Mouse (Mus musculus) testis, adult 2 months (tissue): ENCODE measurements around the gene Glod4. TPM values are rescaled to one million over a fixed set of nuclear protein-coding genes. Genes with fewer than 3 reads are reported as not detected.

Source experiments
- H3K27ac ChIP-seq: fragments of 200-500 bp; 2 replicates; pipeline ENCODE4 v1.5.1; 2012; ENCODE audit warnings: low read depth, low read length; ENCODE audit not compliant: control insufficient read depth, insufficient read depth
- H3K27me3 ChIP-seq: fragments of 200-500 bp; 2 replicates; pipeline ENCODE4 v1.6.1; 2012; ENCODE audit warnings: mild to moderate bottlenecking, low read length, moderate library complexity; ENCODE audit not compliant: control insufficient read depth, insufficient read depth
- H3K36me3 ChIP-seq: fragments of 200-500 bp; 2 replicates; pipeline ENCODE4 v1.6.1; 2012; ENCODE audit warnings: mild to moderate bottlenecking, low read length; ENCODE audit not compliant: control insufficient read depth, insufficient read depth
- H3K4me1 ChIP-seq: fragments of 200-500 bp; 2 replicates; pipeline ENCODE4 v1.6.1; 2012; ENCODE audit warnings: low read length; ENCODE audit not compliant: control insufficient read depth, insufficient read depth
- H3K4me3 ChIP-seq: fragments of 200-500 bp; 2 replicates; pipeline ENCODE4 v1.5.1; 2012; ENCODE audit warnings: low read depth, mild to moderate bottlenecking, low read length, moderate library complexity, mixed read lengths; ENCODE audit not compliant: control insufficient read depth
- CTCF ChIP-seq: fragments of 200-500 bp; IDR thresholded peaks from 2 replicates; pipeline ENCODE4 v1.5.1; 2012; ENCODE audit warnings: low read depth, mild to moderate bottlenecking, inconsistent platforms, low read length, moderate library complexity; ENCODE audit not compliant: control insufficient read depth, insufficient read depth, insufficient replicate concordance
- POLR2A ChIP-seq: fragments of 200-500 bp; IDR thresholded peaks from 2 replicates; pipeline ENCODE4 v1.6.1; 2012; ENCODE audit warnings: low read depth, mild to moderate bottlenecking, inconsistent platforms, low read length, moderate library complexity; ENCODE audit not compliant: control insufficient read depth
- polyA plus RNA-seq: library from polyadenylated mRNA; depleted of rRNA; stranded (reverse); fragments of >200 nt; gene quantifications from 2 replicates; pipeline ENCODE4 v1.2.3, GENCODE M21; 2012

The Glod4 gene
- polyA plus RNA-seq, 1 experiment = 9.4 TPM

DNA sequence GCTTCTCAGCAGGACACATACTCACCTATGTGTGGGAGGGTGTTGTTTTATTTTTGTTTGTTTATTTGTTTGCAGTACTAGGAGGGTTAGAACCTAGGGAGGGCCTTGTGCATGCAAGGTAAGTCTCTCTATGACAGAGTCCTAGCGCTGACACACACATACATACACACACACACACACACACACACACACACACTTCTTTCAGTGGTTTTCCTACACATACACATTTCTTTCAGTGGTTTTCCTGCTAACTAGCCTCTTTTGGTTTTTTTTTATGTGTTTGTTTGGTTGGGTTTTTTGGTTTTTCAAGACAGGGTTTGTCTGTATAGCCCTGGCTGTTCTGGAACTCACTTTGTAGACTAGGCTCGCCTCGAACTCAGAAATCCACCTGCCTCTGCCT lies 133.1 kb downstream of the Glod4 start:
- no peak for TF ChIP-seq POLR2A
- no peak for TF ChIP-seq CTCF
- Histone ChIP-seq H3K27ac (no peak overlapping the region), H3K27me3 (no peaks in the 10 kb centered on the region), H3K36me3 (no peaks in the 10 kb centered on the region), H3K4me1 (no peaks in the 10 kb centered on the region), H3K4me3 (no peak overlapping the region)

DNA sequence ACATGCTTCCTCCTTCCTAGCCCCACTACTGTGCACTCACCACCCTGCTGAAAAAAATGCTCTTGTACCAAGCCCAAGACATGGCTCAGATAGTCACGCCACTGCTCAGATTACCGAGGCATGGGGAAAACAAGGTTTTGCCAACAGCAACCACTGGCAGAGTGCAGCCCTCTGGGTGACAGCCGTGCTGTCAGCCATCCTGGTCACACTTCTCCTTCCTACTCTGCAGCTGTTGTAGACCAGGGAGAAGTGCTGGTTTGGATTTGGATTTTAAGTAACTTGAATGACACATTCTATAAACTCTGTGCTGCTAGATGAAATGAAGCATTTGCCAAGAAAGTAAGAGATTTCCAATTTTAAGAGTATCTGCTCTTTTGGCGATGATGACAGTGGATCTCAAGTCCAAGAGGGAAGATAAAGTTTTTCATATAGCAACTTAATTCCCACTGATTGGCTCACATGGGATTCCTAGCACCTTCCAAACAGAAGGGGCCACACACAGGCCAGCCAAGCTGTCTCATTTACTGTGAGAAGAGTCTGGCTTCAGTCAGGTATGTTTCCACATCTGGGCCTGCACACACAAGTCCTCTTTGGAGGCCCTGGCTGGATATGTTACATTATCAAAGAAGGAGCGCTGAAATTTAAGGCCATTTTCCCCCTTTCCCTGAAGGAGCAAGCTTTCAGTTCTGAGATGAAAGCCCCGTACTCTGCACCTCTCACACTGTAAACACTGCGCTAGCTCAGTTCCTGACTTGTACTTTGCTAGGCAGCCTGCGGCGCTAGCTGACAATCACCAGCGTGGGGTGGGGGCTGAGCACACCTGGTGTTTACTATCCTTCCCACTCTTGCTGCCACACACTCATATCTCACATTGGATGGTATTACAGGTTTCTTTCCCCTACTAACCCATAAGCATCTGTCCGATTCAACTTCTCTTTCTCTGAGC lies 136.7 kb downstream of the Glod4 start:
- Histone ChIP-seq H3K4me3 (no peak overlapping the region), H3K36me3 (no peaks in the 10 kb centered on the region), H3K27ac (no peak overlapping the region), H3K4me1 (no peaks in the 10 kb centered on the region), H3K27me3 (no peaks in the 10 kb centered on the region)
- TF ChIP-seq POLR2A = no peak
- no peak for TF ChIP-seq CTCF

DNA sequence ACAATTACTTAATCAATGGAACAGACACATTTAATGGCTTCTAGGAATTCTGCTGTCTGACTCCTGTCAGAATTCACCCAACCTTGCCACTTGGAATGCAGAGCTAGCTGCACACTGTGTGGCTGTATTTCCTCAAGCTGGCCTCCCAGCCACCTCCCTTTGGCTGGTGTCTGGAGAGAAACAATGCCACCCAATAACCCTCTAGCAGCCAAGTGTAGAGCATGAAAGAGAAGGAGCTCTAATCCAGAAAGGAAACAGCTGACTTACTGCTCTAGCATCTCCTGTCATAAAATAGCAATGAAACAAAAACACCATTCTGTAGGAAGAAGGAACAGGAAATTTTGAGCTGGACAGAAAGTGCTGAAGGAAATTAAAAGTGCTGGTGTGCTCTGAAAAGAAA lies 142.4 kb downstream of the Glod4 start:
- no peak overlapping the region for H3K27ac ChIP-seq
- no peaks in the 10 kb centered on the region for H3K36me3 ChIP-seq
- TF ChIP-seq CTCF = no peak
- no peak for TF ChIP-seq POLR2A
- no peak overlapping the region for H3K4me3 ChIP-seq
- H3K4me1 ChIP-seq = no peaks in the 10 kb centered on the region
- H3K27me3 ChIP-seq = no peaks in the 10 kb centered on the region

DNA sequence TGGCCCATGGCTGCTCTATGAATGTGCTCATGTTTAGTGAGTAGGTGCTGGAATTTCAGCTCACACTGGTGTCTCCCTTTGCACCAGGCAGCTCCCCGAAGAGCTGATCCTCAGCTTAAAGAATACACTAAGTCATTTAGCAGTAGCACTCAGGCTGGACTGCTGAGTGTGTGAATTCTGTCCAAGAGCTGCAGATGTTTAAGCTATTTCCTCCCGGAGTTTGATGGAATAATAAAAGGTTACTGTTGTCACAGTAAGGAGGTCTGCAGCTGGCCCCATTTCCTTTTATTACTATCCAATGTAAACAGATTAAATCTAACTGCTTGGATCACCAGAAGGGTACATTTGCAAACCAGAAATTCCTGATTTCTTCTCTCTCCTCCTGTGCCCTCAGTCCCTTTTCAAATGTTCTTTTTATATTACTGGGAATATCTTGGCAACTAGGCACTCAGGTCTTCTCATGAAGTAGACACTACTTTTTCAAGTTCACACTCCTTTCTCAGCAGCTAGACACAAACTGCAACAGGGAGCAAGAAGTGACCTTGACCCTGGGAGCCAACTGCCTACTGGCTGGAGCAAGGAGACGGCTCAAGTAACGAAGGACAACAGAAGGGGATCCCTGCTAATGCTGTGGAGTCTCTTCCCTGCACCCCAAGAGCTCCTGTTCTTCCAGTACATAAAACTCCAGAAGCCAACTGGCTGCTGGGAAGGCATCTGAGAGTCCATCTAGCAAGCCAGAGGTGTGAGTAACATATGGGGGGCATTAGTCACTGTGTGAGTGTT lies 144.1 kb downstream of the Glod4 start:
- no peak overlapping the region for H3K4me3 ChIP-seq
- no peaks in the 10 kb centered on the region for H3K36me3 ChIP-seq
- TF ChIP-seq POLR2A (no peak), CTCF (no peak)
- no peaks in the 10 kb centered on the region for H3K27me3 ChIP-seq
- no peak overlapping the region for H3K27ac ChIP-seq
- no peaks in the 10 kb centered on the region for H3K4me1 ChIP-seq

DNA sequence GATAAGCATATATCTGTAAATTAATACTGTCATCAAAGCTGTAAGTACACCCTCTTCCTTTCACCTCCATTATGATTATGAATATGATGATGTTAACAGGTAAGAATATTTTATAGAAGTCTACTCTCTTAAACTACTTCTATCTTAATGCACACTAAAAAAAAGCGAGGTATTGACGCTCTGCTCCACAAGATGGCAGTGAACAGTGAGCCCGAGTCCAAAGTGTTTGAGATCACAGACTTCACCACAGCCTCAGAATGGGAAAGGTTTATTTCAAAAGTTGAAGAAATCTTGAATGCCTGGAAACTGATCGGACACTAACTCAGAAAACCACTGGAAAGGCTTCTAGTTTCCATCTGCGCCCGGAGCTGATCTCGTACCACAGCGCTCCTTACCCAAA lies 149.9 kb downstream of the Glod4 start:
- no peak overlapping the region for H3K27ac ChIP-seq
- H3K27me3 ChIP-seq = no peaks in the 10 kb centered on the region
- H3K4me1 ChIP-seq = no peaks in the 10 kb centered on the region
- H3K36me3 ChIP-seq = no peaks in the 10 kb centered on the region
- no peak overlapping the region for H3K4me3 ChIP-seq
- TF ChIP-seq POLR2A (no peak), CTCF (no peak)

DNA sequence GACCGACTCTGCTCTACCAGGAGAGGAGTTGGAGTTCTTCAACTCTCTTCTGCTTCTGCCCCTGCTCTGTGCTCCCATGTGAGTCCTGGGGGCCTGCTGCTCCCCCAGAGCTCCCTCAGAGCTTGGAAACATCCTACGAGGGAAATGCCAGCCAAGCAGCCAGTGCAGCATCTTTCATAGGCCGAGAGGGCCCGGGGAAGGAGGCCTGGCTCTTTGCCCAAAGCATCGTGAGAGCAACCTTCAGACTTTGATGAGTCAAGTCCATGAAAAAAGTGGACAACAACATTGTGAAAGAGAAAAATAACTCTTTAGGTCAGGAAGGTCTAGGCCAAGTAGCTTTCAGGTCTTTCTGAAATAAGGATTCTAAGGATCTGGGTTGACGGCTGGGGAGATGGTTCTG lies 153.7 kb downstream of the Glod4 start:
- H3K4me1 ChIP-seq = no peaks in the 10 kb centered on the region
- TF ChIP-seq CTCF (no peak), POLR2A (no peak)
- H3K4me3 ChIP-seq = no peak overlapping the region
- no peak overlapping the region for H3K27ac ChIP-seq
- no peaks in the 10 kb centered on the region for H3K36me3 ChIP-seq
- H3K27me3 ChIP-seq = no peaks in the 10 kb centered on the region

DNA sequence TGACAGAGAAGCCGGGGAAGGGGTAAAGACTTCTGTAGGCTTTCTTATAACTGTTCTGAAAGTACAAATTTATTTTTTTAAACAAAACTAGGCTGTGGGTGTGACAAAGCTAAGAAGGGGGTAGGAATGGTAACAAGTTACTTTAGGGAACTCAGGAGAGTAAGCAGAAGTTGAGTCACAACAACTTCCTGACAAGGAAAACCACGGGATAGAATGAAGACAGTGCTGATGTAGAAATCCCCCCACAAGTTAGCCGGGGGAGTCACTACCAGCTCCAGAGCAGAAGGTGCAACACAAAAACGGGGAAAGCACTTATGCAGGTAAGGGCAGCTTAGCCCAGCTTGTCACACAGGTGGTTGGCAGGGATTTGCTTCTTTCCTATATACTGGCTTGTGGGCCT lies 155.0 kb downstream of the Glod4 start:
- H3K27ac ChIP-seq = no peak overlapping the region
- H3K4me1 ChIP-seq = no peaks in the 10 kb centered on the region
- no peaks in the 10 kb centered on the region for H3K36me3 ChIP-seq
- no peaks in the 10 kb centered on the region for H3K27me3 ChIP-seq
- no peak overlapping the region for H3K4me3 ChIP-seq
- TF ChIP-seq CTCF (no peak), POLR2A (no peak)
